25 mouse cellular contexts compared by ENCODE assay signal in genomic region chr11:33586614-33587013, GRCm38 (mm10). TPM values are rescaled to one million over a fixed set of nuclear protein-coding genes. Genes with fewer than 3 reads are reported as not detected.
"Had no signal": no experiment of that assay in that cellular context is flagged by ENCODE, and none has a peak within 500 bp of the region (broad histone marks: within the 10 kb centered on the region; RNA-seq: fewer than 3 reads in every experiment).

No protein-coding gene starts in this region.

- H3K36me3 ChIP-seq: lung, embryonic 15.5 days; midbrain, embryonic 13.5 days; midbrain, embryonic 15.5 days; neural tube, embryonic 12.5 days had no signal

- H3K4me2 ChIP-seq: lung, embryonic 15.5 days; midbrain, embryonic 11.5 days; midbrain, embryonic 13.5 days; midbrain, embryonic 15.5 days; neural tube, embryonic 12.5 days had no signal

- H3K9me3 ChIP-seq: lung, embryonic 15.5 days; megakaryocyte, embryonic 14.5 days; midbrain, embryonic 13.5 days; midbrain, embryonic 15.5 days; neural tube, embryonic 12.5 days had no signal

- H3K27ac ChIP-seq: lung, embryonic 15.5 days; macrophage; midbrain, embryonic 13.5 days; midbrain, embryonic 15.5 days; neural tube, embryonic 12.5 days had no signal

- ATAC-seq: liver, postnatal 0 days; midbrain, embryonic 13.5 days; midbrain, embryonic 15.5 days had no signal

- H3K27me3 ChIP-seq: lung, embryonic 15.5 days; megakaryocyte, embryonic 14.5 days; midbrain, embryonic 13.5 days; midbrain, embryonic 15.5 days; neural tube, embryonic 12.5 days had no signal

- H3K9ac ChIP-seq: liver, postnatal 0 days; lung, embryonic 15.5 days; midbrain, embryonic 13.5 days; midbrain, embryonic 15.5 days; neural tube, embryonic 12.5 days had no signal

- H3K4me3 ChIP-seq: lung, embryonic 15.5 days; megakaryocyte, embryonic 14.5 days; midbrain, embryonic 13.5 days; midbrain, embryonic 15.5 days; neural tube, embryonic 12.5 days had no signal

- DNase-seq: liver, postnatal 0 days; lung, adult 2 months; lung, postnatal 14 days; lung, postnatal 36 days; right cerebral cortex, postnatal 25 days; right cerebral cortex, postnatal 4 days; spleen, adult 18-20 months; thymus, adult 18-20 months; thymus, postnatal 25 days; thymus, postnatal 4 days had no signal

- H3K4me1 ChIP-seq: lung, embryonic 15.5 days; megakaryocyte, embryonic 14.5 days; midbrain, embryonic 13.5 days; midbrain, embryonic 15.5 days; neural tube, embryonic 12.5 days had no signal

RNA-seq across cellular contexts. Expression of gene Gabrp, which starts 7.9 kb away (rescaled TPM):
- polyA plus RNA-seq: macrophage; midbrain, embryonic 13.5 days; midbrain, postnatal 0 days; neural tube, embryonic 14.5 days; small intestine, adult 2 months; stomach, embryonic 14.5 days had no signal

RNA-seq across cellular contexts. Expression of gene D130052B06Rik, which starts 12.5 kb away (rescaled TPM):
- polyA plus RNA-seq: liver, postnatal 0 days; lung, adult 2 months; lung, embryonic 15.5 days; lung, postnatal 0 days; macrophage; midbrain, embryonic 11.5 days; midbrain, embryonic 13.5 days; midbrain, embryonic 15.5 days; midbrain, postnatal 0 days; neural tube, embryonic 14.5 days; small intestine, adult 2 months; stomach, embryonic 14.5 days; stomach, embryonic 16.5 days; thymus, postnatal 0 days; urinary bladder, adult 2 months had no signal
